Mouse (Mus musculus) gastrocnemius, postnatal 25 days (tissue): ENCODE data around the gene Inf2. TPM values are rescaled to one million over a fixed set of nuclear protein-coding genes. Genes with fewer than 3 reads are reported as not detected.

Source experiments
- DNase-seq: peaks from one replicate; pipeline ENCODE4 v3.0.0; 2022
- total RNA-seq, 2 experiments: library from RNA; stranded (reverse); gene quantifications; 1 replicate in 1 of 2; 2 replicates in 1 of 2; pipeline ENCODE4 v1.2.3; 2021

Inf2 gene
- total RNA-seq, 2 experiments from 2014 or later = 10.3 to 10.9 TPM

DNA sequence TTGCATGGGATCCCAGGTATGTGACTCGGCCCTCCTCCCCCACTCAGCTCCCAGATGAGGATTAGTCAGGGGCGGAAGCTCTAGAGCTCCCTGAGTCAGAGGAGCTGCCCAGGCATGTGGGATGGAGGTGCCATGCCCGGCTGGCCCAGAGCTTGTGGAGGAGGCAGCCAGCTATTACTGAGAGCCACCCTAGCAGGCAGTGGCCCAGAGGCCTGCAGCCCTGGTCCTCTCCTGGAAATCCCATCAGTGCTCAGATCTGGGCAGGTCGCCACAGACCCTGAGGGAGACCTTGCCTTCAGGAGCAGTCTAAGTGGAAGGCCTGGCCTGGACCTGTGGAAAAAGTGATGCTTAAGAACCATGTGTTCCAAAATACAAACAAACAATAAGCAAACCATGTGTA is 7.0 kb downstream of the Inf2 start:
- DNase-seq = peak; percentile 84

DNA sequence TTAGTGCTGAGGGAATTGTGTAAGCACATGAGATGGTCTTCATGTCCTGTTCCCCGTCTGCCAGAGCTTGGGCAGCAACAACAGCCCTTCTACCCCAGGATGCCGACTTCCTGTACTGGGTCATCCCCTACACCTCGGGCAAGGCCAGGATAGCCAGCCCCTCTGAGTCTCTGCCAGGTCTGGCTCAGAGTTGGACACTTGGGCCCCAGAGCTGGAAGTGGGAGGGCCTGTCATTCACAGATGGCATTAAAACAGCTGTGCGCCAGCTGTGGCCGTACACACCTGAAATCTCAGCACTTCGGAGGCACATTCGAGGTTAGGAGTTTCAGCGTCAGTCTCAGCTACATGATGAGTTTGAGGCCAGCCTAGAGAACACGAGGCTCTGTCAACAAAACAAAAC is 7.9 kb downstream of the Inf2 start:
- no peak for DNase-seq

DNA sequence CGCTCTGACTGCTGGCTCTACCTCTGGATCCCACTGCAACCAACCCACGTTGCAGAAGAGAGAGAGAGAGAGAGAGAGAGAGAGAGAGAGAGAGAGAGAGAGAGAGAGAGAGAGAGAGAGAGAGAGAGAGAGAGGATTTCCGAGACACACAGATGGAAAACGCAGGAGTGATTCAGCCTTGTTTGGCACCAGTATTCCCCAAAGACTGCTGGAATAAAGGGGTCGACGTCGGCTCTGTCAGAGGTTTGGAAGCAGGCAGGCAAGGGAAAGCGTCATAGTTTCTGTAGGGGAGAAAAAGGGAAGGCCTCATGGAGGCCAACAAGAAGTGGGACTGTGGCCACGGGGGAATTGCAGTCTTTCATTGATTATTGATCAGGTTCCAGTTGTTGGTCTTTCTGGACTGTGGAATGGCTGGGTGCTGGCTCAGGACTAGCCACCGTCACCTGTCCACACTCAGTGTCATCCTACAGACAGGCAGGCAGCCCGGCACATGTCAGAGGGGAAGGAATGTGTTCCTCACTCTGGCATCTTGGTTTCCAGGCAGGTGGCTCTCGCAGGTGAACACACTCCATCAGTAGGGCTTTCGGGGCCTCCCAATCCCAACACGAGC is 8.4 kb downstream of the Inf2 start:
- no peak for DNase-seq

DNA sequence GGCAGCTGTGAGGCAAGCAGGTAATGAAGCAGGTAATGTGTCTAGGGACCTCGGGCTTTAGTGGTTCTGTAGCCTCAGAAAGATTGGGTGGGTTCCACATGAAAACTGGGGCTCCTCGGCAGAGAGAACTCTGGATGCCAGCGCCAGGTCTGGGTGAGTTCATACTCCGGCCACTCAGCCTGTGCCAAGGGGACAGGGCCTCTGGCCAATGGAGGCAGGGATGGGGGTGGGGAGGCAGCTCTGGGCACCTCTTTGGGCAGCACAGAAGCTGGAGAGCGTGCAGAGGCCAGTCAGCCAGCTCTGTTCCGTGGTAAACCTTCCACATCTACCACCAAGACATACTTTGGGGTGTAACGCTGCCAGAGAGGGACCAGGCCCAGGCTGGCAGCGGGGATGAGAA is 9.0 kb downstream of the Inf2 start:
- DNase-seq = peak; percentile 65

DNA sequence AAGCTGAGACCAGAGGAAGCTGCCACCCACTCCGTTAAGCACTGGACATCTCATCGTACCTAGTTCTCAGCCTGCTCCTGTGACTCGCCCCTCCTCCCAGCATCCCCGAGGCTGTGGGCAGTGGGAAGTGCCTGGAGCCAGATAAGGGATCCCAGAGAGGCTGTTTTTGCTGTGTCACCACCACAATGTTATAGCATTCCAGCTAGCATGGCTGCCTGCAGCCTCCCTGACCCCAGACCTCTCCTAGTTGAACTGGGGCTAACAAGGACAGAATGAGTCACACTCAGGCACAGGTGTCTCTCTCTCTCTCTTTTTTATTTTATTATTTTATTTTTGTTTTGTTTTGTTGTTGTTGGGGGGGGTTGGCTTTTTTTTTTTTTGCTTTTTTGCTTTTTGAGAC is 10.6 kb downstream of the Inf2 start:
- DNase-seq = no peak

DNA sequence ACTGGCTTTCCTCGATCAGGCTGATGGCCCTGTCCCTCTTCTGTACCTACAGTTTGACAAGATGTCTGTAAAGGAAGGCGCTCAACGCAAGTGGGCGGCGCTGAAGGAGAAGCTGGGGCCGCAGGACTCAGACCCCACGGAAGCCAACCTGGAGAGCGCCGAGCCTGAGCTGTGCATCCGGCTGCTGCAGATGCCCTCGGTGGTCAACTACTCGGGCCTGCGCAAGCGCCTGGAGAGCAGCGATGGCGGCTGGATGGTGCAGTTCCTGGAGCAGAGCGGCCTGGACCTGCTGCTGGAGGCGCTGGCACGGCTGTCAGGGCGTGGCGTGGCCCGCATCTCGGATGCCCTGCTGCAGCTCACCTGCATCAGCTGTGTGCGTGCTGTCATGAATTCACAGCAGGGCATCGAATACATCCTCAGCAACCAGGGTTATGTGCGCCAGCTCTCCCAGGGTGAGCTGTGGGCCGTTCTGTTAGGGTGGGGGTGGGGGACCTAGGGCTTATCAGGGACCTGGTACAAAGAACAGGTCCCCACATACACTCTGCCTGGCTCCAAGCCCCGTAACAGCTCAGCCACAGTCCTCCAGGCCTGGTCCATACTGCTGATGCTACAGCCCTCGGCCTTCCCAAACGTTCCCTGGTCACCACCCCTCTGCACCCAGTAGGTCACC is 11.5 kb downstream of the Inf2 start:
- no peak for DNase-seq

DNA sequence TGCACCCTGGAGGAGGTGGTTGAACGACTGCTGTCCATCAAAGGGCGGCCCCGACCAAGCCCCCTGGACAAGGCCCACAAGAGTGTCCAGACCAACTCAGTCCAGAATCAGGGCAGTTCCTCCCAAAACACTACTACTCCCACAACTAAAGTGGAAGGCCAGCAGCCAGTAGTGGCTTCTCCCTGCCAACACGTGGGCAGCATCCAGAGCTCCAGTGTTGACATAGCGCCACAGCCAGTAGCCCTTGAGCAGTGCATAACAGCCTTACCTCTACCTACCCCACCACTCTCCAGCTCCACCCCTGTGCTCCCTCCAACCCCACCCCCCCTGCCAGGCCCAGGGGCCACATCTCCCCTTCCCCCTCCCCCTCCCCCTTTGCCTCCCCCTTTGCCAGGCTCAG is 15.4 kb downstream of the Inf2 start:
- DNase-seq = no peak

DNA sequence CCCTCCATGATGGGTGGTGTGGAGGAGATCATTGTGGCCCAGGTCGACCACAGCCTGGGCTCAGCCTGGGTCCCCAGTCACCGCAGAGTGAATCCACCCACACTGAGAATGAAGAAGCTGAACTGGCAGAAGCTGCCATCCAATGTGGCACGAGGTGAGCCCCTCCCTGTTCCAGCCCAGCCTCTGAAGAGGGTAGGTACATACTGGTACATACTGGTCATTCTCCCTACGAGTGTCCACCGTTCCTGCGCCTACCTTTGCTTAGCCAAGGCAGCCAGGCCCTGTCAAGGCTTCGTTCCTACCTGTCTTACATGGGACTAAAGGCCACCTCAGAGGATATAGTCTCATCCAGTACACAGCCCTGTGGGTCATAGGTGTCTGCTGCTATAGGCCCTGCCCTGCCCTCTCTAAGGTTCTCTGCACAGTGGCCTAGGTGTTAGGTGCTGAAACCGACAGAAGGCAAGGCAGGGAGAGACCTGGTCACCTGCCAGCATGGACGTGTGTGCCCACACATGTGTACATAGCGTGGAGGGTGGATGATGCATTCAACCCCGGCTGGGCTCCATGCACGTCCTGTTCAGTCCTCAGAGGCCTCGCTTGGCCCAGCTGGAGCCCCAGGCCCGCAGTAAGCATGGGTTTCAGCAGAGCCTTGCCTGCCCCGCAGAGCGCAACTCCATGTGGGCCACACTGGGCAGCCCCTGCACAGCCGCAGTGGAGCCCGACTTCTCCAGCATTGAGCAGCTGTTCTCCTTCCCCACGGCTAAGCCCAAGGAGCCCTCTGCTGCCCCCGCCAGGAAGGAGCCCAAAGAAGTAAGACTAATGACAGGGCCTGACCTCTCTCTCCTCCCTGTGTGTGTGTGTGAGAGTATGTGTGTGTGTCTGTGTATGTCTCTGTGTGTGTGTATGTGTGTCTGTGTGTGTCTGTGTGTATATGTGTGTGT is 16.4 kb downstream of the Inf2 start:
- DNase-seq = no peak

DNA sequence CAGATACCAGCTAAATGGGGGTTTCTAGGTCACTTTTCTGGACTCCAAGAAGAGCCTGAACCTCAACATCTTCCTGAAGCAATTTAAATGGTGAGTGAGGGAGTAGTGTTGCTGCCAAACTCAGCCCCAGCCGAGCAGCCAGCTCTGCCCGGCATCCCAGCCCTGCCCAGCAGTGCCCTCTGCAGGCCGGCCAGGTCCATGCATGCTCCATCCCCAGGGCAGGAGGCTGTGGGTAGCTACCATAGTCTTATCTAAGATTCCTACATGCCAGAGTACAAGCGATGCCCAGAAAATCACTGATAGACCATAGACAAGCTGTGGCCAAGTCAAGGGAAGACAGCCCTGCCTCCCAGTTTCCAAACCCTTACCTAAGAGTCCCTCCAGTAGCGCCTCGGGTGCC is 17.2 kb downstream of the Inf2 start:
- DNase-seq = peak; percentile 72

DNA sequence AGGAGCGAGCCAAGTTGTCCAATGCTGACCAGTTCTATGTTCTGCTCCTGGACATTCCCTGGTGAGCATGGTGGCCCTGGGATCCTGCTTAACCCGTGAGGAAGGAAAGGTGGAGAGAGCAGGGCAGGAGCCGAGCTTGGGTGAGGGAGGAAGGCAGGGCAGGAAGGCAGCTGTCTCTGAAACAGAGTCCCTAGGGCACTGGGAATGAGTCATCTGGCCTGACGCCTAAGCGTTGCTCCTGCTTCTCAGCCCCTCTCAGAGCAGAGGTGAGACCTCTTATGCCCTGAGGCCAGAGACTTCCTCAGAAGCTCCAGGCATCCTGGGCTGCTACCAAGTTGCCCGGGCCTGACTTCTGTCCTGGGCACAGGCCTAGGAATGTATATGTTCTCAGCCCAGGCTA is 18.4 kb downstream of the Inf2 start:
- DNase-seq = no peak

DNA sequence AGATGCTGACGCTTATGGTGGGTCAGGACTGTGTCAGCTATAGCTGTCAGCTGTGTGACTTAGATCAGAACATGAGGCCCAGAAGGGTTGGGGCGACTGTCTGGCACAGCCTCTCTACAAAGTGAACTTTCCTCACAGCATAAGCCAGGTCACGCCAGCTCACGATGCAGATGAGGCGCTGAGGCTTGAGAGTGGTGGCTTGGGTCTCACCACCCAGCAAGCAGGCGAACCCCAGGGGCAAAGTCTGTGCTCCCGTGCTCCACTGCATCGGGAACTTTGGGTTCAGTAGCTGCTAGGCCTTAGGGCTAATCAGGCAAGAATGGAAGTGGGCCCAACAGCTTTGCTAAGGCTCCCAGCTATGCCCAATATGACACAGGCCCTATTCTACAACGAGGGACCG is 20.4 kb downstream of the Inf2 start:
- DNase-seq = no peak

DNA sequence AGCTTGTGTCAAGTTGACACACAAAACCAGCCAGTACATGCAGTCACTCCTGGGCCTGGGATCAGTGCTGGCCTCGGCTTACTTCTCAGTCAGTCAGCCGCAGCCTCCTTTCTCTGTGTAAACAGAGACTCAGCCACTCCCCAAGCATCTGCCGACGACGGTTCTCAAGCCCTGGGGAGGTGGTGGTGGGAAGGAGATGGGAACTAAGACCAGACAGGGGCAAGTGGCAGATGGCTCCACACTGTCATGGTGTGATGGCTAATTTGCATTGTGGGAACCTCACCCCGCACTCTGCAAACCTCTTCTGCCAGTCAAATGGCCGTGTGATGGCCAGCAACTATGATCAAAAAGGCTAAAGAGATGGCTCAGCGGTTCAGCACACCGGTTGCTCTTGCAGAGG is 28.1 kb downstream of the Inf2 start:
- DNase-seq = no peak

DNA sequence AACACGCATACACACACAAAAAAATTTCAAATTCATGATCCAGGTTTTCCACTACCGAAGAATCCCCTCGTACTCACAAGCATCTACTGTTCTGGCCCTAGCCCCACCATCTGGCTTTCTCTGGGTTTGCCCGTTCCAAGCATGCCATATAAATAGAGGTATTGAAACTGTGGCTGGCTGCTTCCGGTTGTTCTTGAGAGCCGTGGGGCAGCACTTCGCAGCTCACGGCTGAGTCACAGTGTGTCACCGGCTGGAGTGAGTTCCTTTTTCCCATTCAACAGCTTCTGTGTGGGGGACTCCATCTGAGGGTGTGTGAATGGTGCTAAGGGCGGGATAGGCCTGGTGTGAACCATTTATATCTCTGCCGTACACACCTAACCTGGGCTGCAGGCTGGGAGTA is 28.6 kb downstream of the Inf2 start:
- DNase-seq = no peak

DNA sequence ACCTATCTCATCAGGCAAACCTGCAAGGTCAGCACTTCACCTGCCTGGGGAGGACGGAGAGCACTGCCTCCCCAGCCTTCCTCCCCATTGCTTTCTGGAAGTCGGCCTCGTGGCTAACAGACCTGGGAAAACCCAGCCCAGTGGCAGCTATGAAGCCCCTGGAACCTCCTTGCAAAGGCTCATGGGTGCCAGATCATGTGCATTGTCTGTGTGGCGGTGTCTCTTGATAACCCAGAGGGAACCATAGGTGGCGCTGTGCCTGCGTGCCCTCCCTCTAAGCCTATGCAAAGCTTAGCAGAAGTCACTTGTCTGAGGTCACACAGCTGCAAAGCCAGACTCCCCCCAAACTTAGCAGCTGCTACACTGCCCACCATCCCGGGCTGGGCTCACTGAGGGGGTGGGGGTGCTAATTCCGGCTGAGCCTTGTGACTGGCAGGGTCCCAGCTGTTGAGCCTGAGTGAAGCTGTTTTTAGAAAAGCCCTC is 29.4 kb downstream of the Inf2 start:
- peak; percentile 83 for DNase-seq

DNA sequence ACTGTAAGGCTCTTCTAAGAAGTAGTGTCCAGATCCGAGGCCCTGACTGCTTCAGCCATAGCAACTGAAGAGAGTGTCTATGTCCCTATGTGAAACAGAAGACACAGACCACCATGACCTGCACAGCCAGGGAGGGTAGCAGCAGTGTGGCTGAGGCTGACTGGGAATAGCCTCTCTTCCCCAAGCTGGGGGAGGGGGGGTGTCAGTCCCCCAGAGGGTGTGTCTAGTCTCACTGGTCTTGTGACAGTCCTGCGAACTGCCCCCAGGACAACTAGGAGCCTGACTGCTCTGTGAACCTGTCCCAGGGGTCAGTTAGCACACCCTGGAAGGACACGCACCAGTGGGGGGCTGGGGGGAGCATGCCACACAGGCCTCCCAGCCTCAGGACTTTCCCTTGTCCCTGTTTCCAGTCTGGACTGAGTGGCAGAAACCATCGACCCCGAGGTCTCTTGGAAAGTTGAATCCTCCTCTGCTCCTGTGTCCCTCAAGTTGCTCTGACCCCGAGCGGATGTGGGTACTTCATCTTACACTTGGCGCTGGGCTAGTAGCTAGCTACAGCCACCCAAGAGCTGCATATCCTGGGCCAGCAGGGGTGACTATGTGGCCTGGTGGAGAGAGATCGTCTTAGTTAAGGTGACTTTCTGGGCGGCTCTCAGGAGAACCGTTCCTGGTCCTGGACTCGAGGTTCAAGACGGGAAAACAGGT is 30.5 kb downstream of the Inf2 start:
- peak; percentile 84 for DNase-seq

DNA sequence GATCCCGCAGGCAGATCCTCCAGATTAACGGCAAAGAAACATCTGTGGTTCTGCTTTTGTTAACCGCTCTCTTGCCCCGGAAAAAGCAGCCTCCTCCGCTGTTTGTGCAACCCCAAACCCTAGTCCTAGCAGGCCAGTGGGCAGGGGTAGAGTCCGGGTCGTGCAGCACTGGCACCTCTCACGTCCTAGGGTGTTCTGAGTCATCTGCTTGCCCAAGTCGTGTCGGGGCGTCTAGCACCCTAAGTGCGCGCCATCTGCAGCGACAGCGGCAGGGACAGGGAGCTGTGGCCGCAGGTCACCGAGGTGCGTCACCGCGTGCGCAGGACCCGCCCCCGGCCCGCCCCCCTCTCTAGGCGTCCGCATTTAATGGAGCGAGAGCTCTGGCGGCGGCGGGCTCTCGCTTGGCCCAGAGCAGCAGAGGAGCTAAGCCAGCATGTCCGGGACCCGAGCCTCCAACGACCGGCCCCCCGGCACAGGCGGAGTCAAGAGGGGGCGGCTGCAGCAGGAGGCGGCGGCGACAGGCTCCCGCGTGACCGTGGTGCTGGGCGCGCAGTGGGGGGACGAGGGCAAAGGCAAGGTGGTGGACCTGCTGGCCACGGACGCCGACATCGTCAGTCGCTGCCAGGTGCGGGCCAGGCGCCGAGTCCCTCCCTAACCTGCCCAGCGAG is 31.2 kb downstream of the Inf2 start, which contains the start of gene Adssl1:
Gene Adssl1 (plus strand): TSS at position 360 of the 668 bp plus-strand sequence.
- peak; percentile 87 for DNase-seq

DNA sequence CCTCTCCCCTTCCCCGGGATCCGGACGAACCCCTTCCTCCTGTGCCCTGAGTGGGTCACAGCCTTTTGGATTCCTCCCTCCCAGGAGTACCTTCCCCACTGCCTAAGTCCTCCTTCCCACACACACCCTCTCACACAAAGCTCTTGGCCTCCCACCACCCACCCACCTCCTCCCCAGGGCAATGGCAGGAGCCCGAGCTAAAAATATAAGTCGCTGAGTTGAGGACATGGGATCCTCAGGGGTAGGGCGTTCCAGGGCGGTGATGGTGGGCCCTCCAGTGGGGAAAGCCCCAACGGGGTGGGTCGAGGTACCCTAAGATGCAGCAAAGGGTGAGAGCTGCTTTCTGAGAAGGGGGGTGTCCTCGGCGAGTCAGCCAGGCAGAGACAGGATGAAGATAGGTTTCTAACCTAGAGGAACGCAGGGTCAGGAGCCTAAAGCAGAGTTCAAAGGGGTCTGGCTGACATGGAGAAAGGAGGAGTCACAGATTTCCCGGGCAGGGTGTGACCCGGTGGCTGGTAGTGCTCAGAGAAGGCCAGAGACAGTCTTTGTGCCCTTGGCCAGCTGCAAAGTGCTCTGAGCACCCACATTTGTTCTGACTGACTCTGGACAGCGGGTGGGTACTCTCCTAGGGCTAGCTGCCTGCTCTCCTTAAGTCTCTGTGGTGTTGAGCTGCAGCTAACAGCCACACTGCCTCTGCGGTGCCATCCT is 31.9 kb downstream of the Inf2 start:
- peak; percentile 76 for DNase-seq

DNA sequence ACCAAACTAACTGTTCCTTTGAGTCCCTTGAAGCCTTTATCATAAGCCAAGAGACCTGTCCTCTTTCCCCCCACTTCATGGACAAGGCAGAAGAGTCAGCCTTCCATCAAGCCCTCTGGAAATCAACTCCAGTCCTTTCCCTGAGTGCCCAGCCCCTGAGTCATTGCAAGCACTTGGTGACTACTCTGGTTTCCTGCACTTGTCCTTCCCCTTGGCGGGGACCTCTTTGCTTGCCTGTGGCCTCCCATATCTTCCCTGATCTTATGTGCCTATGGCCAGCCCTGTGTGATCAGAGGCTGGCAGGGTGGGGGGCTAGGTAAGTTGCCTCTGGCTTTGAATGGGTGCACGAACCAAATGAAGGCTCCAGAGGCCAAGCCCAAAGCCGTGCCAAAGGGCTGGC is 33.3 kb downstream of the Inf2 start:
- DNase-seq = no peak

DNA sequence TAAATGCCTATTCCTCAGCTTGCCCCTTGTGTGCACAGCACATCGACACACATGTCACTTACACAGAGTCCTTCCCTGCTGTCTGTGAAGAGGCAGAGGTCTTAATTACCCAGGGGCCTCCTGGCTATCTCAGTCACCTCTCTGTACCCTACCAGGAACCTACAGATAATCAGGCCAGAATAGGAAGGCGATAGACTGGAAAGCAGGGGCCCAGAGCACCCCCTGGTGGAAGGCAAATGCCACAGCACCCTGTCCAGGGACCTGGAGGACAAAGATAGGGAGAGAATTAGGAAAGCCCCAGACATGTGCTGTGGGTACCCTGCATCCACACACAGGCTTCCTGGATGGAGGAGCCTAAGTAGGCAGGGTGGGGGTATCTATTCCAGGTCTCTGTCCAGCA is 35.2 kb downstream of the Inf2 start:
- peak; percentile 59 for DNase-seq

DNA sequence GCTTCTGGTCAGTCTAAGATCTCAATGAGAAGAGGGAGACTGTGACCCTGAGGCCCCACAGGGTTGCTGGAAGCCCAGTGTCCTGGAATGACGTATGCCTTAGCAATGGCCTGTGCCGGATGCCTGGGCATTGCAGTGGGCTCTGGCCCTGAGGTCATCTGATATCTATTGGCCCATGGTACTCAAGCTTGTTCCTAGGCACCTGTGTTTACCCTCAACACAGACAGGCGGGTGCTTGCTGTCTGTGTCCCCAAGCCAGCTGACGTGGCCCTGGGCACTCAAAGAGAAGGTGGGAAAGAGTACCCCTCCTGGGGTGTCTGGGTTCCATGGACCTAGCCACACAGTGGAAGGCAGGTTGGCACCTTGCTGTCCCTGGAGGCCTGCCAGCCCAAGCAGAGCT is 37.1 kb downstream of the Inf2 start:
- peak; percentile 75 for DNase-seq

DNA sequence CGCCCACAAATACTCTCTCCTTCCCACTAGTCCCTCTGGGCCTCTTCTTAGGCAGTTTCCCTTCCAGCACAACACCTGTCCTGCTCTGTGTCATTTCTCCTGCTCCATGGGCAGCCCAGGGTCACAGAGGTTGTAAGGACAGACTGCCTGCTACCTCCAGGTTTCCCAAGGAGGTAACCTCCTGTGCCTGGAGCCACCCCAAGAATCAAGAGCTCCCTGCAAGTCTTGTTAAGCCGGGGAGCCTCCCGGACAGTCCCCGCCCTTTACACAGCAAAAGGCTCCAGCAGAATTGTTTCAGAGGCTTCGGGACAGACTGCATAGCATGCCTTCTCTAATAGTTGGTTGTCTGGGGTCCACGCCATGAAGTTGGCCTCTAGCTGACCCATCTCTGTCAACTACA is 37.9 kb downstream of the Inf2 start:
- DNase-seq = no peak
